Mouse (Mus musculus) left cerebral cortex, adult 9 months (tissue): ENCODE measurements around the gene Gm49354.

ENCODE experiments used
- DNase-seq, 2 experiments: peaks; one replicate each; pipeline ENCODE4 v3.0.0; 2022; ENCODE audit warnings: low spot score in 2 of 2

Gene Gm49354

DNA sequence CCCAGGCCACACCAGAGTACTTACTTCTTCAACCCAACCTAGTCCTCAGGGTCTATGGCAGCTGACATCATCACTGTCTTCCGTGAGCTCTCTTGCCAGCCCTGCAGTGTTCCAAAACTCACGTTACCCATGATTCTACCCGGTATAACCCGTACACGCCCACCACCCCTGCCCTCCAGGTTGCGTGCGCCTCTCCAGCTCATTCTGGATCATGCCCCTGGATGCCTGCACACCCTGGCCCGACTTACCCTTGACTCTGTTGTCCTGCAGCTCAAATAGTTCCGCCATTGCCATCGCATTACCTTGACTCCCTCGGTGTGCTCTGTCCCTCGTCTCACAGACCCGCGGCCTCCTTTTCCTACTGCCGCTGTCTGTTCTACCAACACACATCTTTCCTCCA lies 71.8 kb downstream of the Gm49354 start, which contains the start of gene Spata31d1a:
Gene Spata31d1a, minus strand, starts transcription at position 101 of the 400 bp plus-strand sequence.
- no peak for DNase-seq
